Mouse (Mus musculus) thymus, adult 2 months (tissue): Measurements from ENCODE around the gene Itga6.
"Not testable (repeated sequence)": the region's sequence is repeated elsewhere in the genome, so short reads cannot be mapped to it uniquely, and the experiment has no call there.

Experiments
- CTCF ChIP-seq: fragments of 200-500 bp; IDR thresholded peaks from 2 replicates; pipeline ENCODE4 v1.5.1; 2012; ENCODE audit warnings: mild to moderate bottlenecking, control low read depth, low read length, moderate library complexity, borderline replicate concordance; ENCODE audit not compliant: control insufficient read depth, poor library complexity, insufficient read depth; ENCODE audit errors: extremely low read depth
- POLR2A ChIP-seq: fragments of 200-500 bp; IDR thresholded peaks from 2 replicates; pipeline ENCODE4 v1.6.1; 2012; ENCODE audit warnings: mild to moderate bottlenecking, low read length, control low read depth, moderate library complexity; ENCODE audit not compliant: control insufficient read depth, poor library complexity, insufficient read depth; ENCODE audit errors: extremely low read depth

DNA sequence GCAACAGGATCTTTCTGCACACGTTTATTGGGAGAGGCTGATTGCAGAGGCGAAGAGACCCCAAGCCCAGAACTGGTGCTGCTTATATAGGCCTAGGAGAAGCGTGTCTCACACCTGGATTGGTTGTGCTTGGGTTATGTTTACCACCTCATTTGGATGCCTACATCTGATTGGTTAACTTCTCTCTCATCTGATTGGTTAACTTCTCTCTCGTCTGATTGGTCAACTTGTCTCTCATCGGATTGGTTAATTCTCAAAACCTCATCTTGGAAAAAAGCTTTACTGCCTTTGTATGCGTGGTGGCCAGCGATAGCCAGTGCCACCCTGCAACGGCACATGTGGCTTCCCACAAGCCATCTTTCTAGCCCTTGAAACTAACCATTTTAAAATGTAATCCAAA, 160.9 kb downstream of the Itga6 start:
- TF ChIP-seq CTCF, POLR2A: not testable (repeated sequence)
